Mouse (Mus musculus) liver, postnatal 0 days (tissue): ENCODE results near the gene Nudcd2.

Source experiments
- CTCF ChIP-seq: sonication (generic); IDR thresholded peaks from 2 replicates; pipeline ENCODE4 v1.5.1; 2016; ENCODE audit warnings: antibody characterized with exemption, low read depth
- EP300 ChIP-seq: IDR thresholded peaks from 2 replicates; pipeline ENCODE4 v1.6.1; 2016; ENCODE audit warnings: antibody characterized with exemption, low read depth, mild to moderate bottlenecking

GRCm38 (mm10) chr11:40733339-40734174 lies at the start of gene Nudcd2, which contains the start of gene Hmmr:
- TF ChIP-seq CTCF (no peak), EP300 (peak; percentile 52; the same call in 1 of the 2 replicates)
